Mouse (Mus musculus): ENCODE measurements around the gene Pkp3. TPM values are rescaled to one million over a fixed set of nuclear protein-coding genes. Genes with fewer than 3 reads are reported as not detected.
A peak's percentile ranks its signal among the peaks of the same experiment; 100 is the strongest.

Gene Pkp3
- polyA plus RNA-seq, 2 experiments: 0.33 to 0.36 TPM

DNA sequence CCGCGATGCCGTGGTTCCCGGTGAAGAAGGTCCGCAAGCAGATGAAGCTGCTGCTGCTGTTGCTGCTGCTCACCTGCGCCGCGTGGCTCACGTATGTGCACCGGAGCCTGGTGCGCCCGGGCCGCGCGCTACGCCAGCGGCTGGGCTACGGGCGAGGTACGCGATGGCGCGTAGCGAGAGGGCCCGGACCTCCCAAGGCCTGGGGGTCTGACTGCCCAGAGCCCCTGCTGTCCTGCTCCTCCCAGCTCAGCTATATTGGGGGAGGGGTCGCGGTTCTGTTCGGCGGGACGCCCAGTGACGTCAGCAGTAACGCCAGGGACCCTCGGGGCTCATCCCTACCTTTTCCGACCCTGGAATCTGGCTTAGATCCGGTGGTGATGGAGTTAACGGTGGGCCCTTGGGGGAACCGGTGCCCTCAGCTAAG, 16.7 kb upstream of the Pkp3 start:
- H3K4me2 ChIP-seq (ENCODE audit: low read depth): peak overlapping the region; percentile 56
- H3K27me3 ChIP-seq (ENCODE audit: control insufficient read depth, insufficient read depth, low read length): peaks cover 31% of the 10 kb centered on the region
- H3K27ac ChIP-seq: no peak overlapping the region
- TF ChIP-seq EP300 (IDR thresholded peaks at IDR 0.05; ENCODE audit: low read depth) (no peak), CTCF (IDR thresholded peaks at IDR 0.05; ENCODE audit: low read depth) (no peak)
- no peak overlapping the region for H3K9ac ChIP-seq (replicated peaks)
- DNase-seq (ENCODE audit: low read depth in 3 of 3, low spot score in 3 of 3) (no peak), ATAC-seq (ENCODE audit: insufficient read depth) (no peak)
- peak overlapping the region; percentile 5 to 36; a peak in 3 of 4 replicates for H3K4me3 ChIP-seq (ENCODE audit: insufficient read depth in 1 of 2, low read depth in 2 of 2, low read length in 2 of 2)
- 4% methylated on average over 37 of the region's 37 CpGs for WGBS (ENCODE audit: insufficient replicate concordance)
- no peaks in the 10 kb centered on the region for H3K36me3 ChIP-seq (replicated peaks; ENCODE audit: control insufficient read depth, insufficient read depth, low read depth)
- no peaks in the 10 kb centered on the region for H3K9me3 ChIP-seq (ENCODE audit: control insufficient read depth, low read length)
- H3K4me1 ChIP-seq (replicated peaks; ENCODE audit: control insufficient read depth in 2 of 2, insufficient read depth in 2 of 2, low read length in 1 of 2): peaks cover 0 to 14% of the 10 kb centered on the region in 2 experiments; a peak in 2 of 4 replicates

DNA sequence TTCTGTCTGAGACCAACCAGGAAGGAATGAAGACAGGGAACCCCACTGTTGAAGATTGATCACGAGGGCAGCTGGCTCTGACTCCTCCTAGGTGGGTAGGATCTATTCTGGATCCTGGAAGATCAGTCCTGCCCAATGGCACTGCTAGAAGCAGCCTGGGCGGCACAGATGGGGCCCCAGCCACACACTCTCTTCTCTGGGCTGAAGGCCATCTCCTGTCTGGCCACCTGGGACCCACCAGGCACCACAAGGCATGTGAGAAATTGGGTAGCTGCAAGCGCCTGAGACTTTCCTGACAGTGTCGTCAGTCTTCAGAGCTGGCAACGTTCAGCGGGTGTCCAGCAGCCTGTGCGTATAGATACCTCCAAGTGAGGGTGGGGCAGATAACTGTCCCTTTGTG, 15.5 kb upstream of the Pkp3 start:
- Histone ChIP-seq H3K9me3 (ENCODE audit: control insufficient read depth, low read length) (no peaks in the 10 kb centered on the region), H3K9ac (replicated peaks) (no peak overlapping the region), H3K36me3 (replicated peaks; ENCODE audit: control insufficient read depth, insufficient read depth, low read depth) (no peaks in the 10 kb centered on the region), H3K27me3 (ENCODE audit: control insufficient read depth, insufficient read depth, low read length) (peaks cover 31% of the 10 kb centered on the region), H3K27ac (no peak overlapping the region), H3K4me3 (ENCODE audit: insufficient read depth in 1 of 2, low read depth in 2 of 2, low read length in 2 of 2) (no peak overlapping the region), H3K4me2 (ENCODE audit: low read depth) (no peak overlapping the region), H3K4me1 (replicated peaks; ENCODE audit: control insufficient read depth in 2 of 2, insufficient read depth in 2 of 2, low read length in 1 of 2) (peaks cover 0 to 14% of the 10 kb centered on the region in 2 experiments; a peak in 2 of 4 replicates)
- ATAC-seq (ENCODE audit: insufficient read depth) (no peak), DNase-seq (ENCODE audit: low read depth in 3 of 3, low spot score in 3 of 3) (no peak)
- 18% methylated on average over 7 of the region's 7 CpGs for WGBS (ENCODE audit: insufficient replicate concordance)
- TF ChIP-seq EP300 (IDR thresholded peaks at IDR 0.05; ENCODE audit: low read depth) (no peak), CTCF (IDR thresholded peaks at IDR 0.05; ENCODE audit: low read depth) (no peak)

DNA sequence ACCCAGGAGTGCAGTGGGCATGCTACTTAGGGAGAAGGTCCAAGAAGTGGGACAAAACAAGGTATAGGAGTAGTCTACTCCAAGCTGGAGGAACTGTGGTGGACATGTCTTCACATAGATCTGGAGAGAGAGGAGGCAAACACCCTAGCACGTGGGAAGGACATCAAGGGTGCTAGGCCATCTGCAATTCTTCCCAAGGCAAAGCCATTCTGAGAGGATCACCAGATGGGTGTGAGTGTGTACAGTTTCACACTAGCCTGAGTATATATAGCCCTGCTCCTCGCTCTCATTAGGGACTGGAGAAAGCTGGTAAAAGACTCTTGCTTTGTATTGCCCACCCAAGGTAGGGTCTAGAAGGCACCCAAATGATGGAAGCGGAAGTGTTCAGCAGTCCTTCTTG, 14.7 kb upstream of the Pkp3 start:
- 63% methylated on average over 3 of the region's 3 CpGs for WGBS (ENCODE audit: insufficient replicate concordance)

DNA sequence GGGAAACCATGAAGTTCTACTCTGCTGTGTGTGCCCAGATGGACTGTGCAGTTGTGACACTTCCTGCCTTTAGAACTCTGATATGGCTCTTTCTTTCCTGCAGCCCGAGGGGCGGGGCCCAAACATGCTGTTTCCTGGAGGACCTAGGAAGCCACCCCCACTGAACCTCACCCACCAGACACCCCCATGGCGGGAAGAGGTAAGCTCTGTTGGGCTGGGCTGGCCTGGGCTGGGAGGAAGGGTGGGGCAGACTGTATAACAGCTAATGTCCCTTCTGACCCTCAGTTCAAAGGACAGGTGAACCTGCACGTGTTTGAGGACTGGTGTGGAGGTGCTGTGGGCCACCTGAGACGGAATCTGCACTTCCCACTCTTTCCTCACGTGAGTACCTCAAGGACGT, 13.8 kb upstream of the Pkp3 start:
- no peak overlapping the region for H3K27ac ChIP-seq
- no peak overlapping the region for H3K9ac ChIP-seq (replicated peaks)
- no peak for DNase-seq (ENCODE audit: low read depth in 3 of 3, low spot score in 3 of 3)
- peaks cover 0 to 14% of the 10 kb centered on the region in 2 experiments; a peak in 2 of 4 replicates for H3K4me1 ChIP-seq (replicated peaks; ENCODE audit: control insufficient read depth in 2 of 2, insufficient read depth in 2 of 2, low read length in 1 of 2)
- H3K4me2 ChIP-seq (ENCODE audit: low read depth): peak overlapping the region; percentile 22; the same call in 1 of the 2 replicates
- H3K9me3 ChIP-seq (ENCODE audit: control insufficient read depth, low read length): no peaks in the 10 kb centered on the region
- no peak overlapping the region for H3K4me3 ChIP-seq (ENCODE audit: insufficient read depth in 1 of 2, low read depth in 2 of 2, low read length in 2 of 2)
- 13% methylated on average over 7 of the region's 7 CpGs for WGBS (ENCODE audit: insufficient replicate concordance)
- peaks cover 31% of the 10 kb centered on the region for H3K27me3 ChIP-seq (ENCODE audit: control insufficient read depth, insufficient read depth, low read length)
- no peaks in the 10 kb centered on the region for H3K36me3 ChIP-seq (replicated peaks; ENCODE audit: control insufficient read depth, insufficient read depth, low read depth)
- no peak for TF ChIP-seq EP300 (IDR thresholded peaks at IDR 0.05; ENCODE audit: low read depth)
- no peak for TF ChIP-seq CTCF (IDR thresholded peaks at IDR 0.05; ENCODE audit: low read depth)
- ATAC-seq (ENCODE audit: insufficient read depth): peak; percentile 38

More for the DNA sequence above, 14.7 kb upstream of the Pkp3 start:
- peaks cover 0 to 14% of the 10 kb centered on the region in 2 experiments; a peak in 2 of 4 replicates for H3K4me1 ChIP-seq (replicated peaks; ENCODE audit: control insufficient read depth in 2 of 2, insufficient read depth in 2 of 2, low read length in 1 of 2)
- H3K36me3 ChIP-seq (replicated peaks; ENCODE audit: control insufficient read depth, insufficient read depth, low read depth): no peaks in the 10 kb centered on the region
- no peak overlapping the region for H3K4me3 ChIP-seq (ENCODE audit: insufficient read depth in 1 of 2, low read depth in 2 of 2, low read length in 2 of 2)
- H3K4me2 ChIP-seq (ENCODE audit: low read depth): no peak overlapping the region
- ATAC-seq (ENCODE audit: insufficient read depth) (no peak), DNase-seq (ENCODE audit: low read depth in 3 of 3, low spot score in 3 of 3) (no peak)
- H3K9me3 ChIP-seq (ENCODE audit: control insufficient read depth, low read length): no peaks in the 10 kb centered on the region
- H3K27me3 ChIP-seq (ENCODE audit: control insufficient read depth, insufficient read depth, low read length): peaks cover 31% of the 10 kb centered on the region
- TF ChIP-seq EP300 (IDR thresholded peaks at IDR 0.05; ENCODE audit: low read depth) (no peak), CTCF (IDR thresholded peaks at IDR 0.05; ENCODE audit: low read depth) (no peak)
- H3K27ac ChIP-seq: no peak overlapping the region
- no peak overlapping the region for H3K9ac ChIP-seq (replicated peaks)

DNA sequence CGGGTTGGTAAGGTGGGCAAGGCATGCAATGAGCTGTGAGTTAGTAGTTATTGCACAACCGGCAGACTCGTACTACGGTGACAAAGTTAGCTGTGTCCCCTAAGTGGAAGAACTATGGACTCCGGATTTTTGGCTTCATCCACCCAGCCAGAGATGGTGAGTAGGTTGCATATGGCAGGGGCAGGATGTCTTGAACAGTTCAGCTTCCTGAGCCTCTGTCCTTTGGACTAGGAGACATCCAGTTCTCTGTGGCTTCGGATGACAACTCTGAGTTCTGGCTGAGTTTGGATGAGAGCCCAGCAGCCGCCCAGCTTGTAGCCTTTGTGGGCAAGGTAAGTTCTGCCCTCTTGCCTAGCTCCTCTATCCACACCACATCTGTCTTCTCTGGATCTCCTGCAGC, 13.4 kb upstream of the Pkp3 start:
- 0 out of 2 replicates have a peak, but pooled peaks have one; percentile 1 for ATAC-seq (ENCODE audit: insufficient read depth)
- H3K27ac ChIP-seq: no peak overlapping the region
- peaks cover 0 to 14% of the 10 kb centered on the region in 2 experiments; a peak in 2 of 4 replicates for H3K4me1 ChIP-seq (replicated peaks; ENCODE audit: control insufficient read depth in 2 of 2, insufficient read depth in 2 of 2, low read length in 1 of 2)
- no peak overlapping the region for H3K4me3 ChIP-seq (ENCODE audit: insufficient read depth in 1 of 2, low read depth in 2 of 2, low read length in 2 of 2)
- H3K9ac ChIP-seq (replicated peaks): no peak overlapping the region
- peaks cover 32% of the 10 kb centered on the region for H3K27me3 ChIP-seq (ENCODE audit: control insufficient read depth, insufficient read depth, low read length)
- H3K4me2 ChIP-seq (ENCODE audit: low read depth): peak overlapping the region; percentile 22; the same call in 1 of the 2 replicates
- no peaks in the 10 kb centered on the region for H3K9me3 ChIP-seq (ENCODE audit: control insufficient read depth, low read length)
- 52% methylated on average over 7 of the region's 7 CpGs for WGBS (ENCODE audit: insufficient replicate concordance)
- TF ChIP-seq EP300 (IDR thresholded peaks at IDR 0.05; ENCODE audit: low read depth) (no peak), CTCF (IDR thresholded peaks at IDR 0.05; ENCODE audit: low read depth) (no peak)
- H3K36me3 ChIP-seq (replicated peaks; ENCODE audit: control insufficient read depth, insufficient read depth, low read depth): no peaks in the 10 kb centered on the region
- no peak for DNase-seq (ENCODE audit: low read depth in 3 of 3, low spot score in 3 of 3)

Measured in liver, embryonic 14.5 days (tissue).